In the genomic region with DNA sequence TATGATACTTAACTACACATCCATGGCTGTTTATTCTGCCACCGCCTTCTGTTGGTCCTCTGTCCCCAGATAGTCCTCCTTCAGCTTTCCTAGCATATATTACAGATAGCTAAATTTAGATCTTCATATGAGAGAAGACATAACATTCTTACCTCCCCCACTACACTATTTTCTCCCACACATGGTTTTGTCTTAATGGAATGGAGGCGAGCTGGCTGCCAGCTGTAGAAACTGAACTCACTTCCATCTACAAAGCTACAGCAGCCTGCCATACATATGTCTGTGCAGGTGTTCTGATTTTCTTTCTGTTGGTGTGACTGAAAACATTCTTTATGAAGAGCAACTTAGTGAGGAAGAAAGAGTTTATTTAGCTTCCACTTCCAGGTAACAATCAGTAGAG, we compare ENCODE assay signal across 27 mouse cellular contexts.
"Had no signal": no experiment of that assay in that cellular context is flagged by ENCODE, and none has a peak within 500 bp of the region (broad histone marks: within the 10 kb centered on the region; RNA-seq: fewer than 3 reads in every experiment).

No protein-coding gene starts in this region.

- H3K4me3 ChIP-seq: heart, adult 2 months; heart, embryonic 13.5 days; heart, embryonic 15.5 days; hindbrain, embryonic 13.5 days; hindbrain, embryonic 15.5 days; kidney, embryonic 15.5 days; layer of hippocampus, adult 2 months; left cerebral cortex, adult 2 months; limb, embryonic 10.5 days; limb, embryonic 12.5 days; liver, embryonic 13.5 days; liver, embryonic 15.5 days had no signal

- H3K4me2 ChIP-seq: heart, embryonic 11.5 days; heart, embryonic 13.5 days; heart, embryonic 15.5 days; hindbrain, embryonic 13.5 days; hindbrain, embryonic 15.5 days; kidney, embryonic 15.5 days; limb, embryonic 12.5 days; liver, embryonic 11.5 days; liver, embryonic 13.5 days; liver, embryonic 15.5 days had no signal

- ATAC-seq: hindbrain, postnatal 0 days; intestine, embryonic 16.5 days had no signal

- H3K9me3 ChIP-seq: heart, embryonic 13.5 days; heart, embryonic 15.5 days; hindbrain, embryonic 13.5 days; hindbrain, embryonic 15.5 days; kidney, embryonic 15.5 days; limb, embryonic 10.5 days; limb, embryonic 12.5 days; liver, embryonic 13.5 days; liver, embryonic 15.5 days had no signal

- H3K4me1 ChIP-seq: hindbrain, embryonic 13.5 days; hindbrain, embryonic 15.5 days; kidney, embryonic 15.5 days; liver, embryonic 13.5 days; liver, embryonic 15.5 days had no signal

- H3K27ac ChIP-seq: heart, adult 2 months; heart, embryonic 15.5 days; hindbrain, embryonic 13.5 days; hindbrain, embryonic 15.5 days; hindbrain, postnatal 0 days; kidney, postnatal 0 days; layer of hippocampus, adult 2 months; left cerebral cortex, adult 2 months; limb, embryonic 10.5 days; liver, embryonic 13.5 days; liver, embryonic 15.5 days had no signal

- H3K9ac ChIP-seq: heart, embryonic 13.5 days; heart, embryonic 15.5 days; hindbrain, embryonic 13.5 days; hindbrain, embryonic 15.5 days; kidney, embryonic 15.5 days; limb, embryonic 12.5 days; liver, embryonic 13.5 days; liver, embryonic 15.5 days had no signal

- H3K27me3 ChIP-seq: heart, embryonic 13.5 days; heart, embryonic 15.5 days; hindbrain, embryonic 13.5 days; hindbrain, embryonic 15.5 days; kidney, embryonic 15.5 days; limb, embryonic 12.5 days; liver, embryonic 13.5 days; liver, embryonic 15.5 days had no signal

- DNase-seq: gastrocnemius, postnatal 14 days; gastrocnemius, postnatal 36 days; heart, adult 2 months; heart, postnatal 14 days; heart, postnatal 36 days; kidney, adult 11 months; kidney, adult 2 months; kidney, adult 9 months; kidney, postnatal 14 days; kidney, postnatal 36 days; liver; liver, embryonic 13.5 days had no signal
